8 mouse cellular contexts compared by ENCODE assay signal in genomic region chr1:36059959-36060953, GRCm38 (mm10). TPM values are rescaled to one million over a fixed set of nuclear protein-coding genes. Genes with fewer than 3 reads are reported as not detected.
DNase-seq lines count a peak whose midpoint lies in the region; ATAC-seq and TF ChIP-seq lines count a peak whose summit lies in the region.

No protein-coding gene starts in this region.

- peaks cover 51% of the 10 kb centered on the region for H3K4me1 ChIP-seq in forebrain, embryonic 12.5 days
- peaks cover 6% of the 10 kb centered on the region for H3K4me1 ChIP-seq in forebrain, postnatal 0 days (ENCODE audit: insufficient read depth)
- H3K4me1 ChIP-seq in lung, embryonic 16.5 days (replicated peaks; ENCODE audit: control insufficient read depth, insufficient read depth, low read length), result peaks cover 18% of the 10 kb centered on the region
- H3K4me1 ChIP-seq in lung, adult 2 months (ENCODE audit: control insufficient read depth, insufficient read depth, low read length), result peaks cover 3% of the 10 kb centered on the region; the same call in 1 of the 2 replicates
- H3K4me1 ChIP-seq in kidney, embryonic 14.5 days (ENCODE audit: control insufficient read depth, insufficient read depth, low read length), result peaks cover 6% of the 10 kb centered on the region
- peaks cover 16% of the 10 kb centered on the region; the same call in 1 of the 2 replicates for H3K4me1 ChIP-seq in stomach, embryonic 16.5 days (ENCODE audit: control insufficient read depth, insufficient read depth, low read length)

- TF ChIP-seq CTCF in forebrain, postnatal 0 days (IDR thresholded peaks at IDR 0.05; ENCODE audit: low read depth), result no peak
- no peak for TF ChIP-seq CTCF in lung, adult 2 months (IDR thresholded peaks at IDR 0.05; ENCODE audit: insufficient read depth, low read length)

- H3K27ac ChIP-seq in forebrain, embryonic 12.5 days, result peak overlapping the region; percentile 33
- H3K27ac ChIP-seq in forebrain, postnatal 0 days (ENCODE audit: low read depth, low read length), result no peak overlapping the region
- peak overlapping the region; percentile 83 for H3K27ac ChIP-seq in lung, embryonic 16.5 days (ENCODE audit: low read length)
- peak overlapping the region; percentile 24; the same call in 1 of the 2 replicates for H3K27ac ChIP-seq in kidney, embryonic 14.5 days (ENCODE audit: low read depth, low read length)
- H3K27ac ChIP-seq in stomach, embryonic 16.5 days (ENCODE audit: low read length), result peak overlapping the region; percentile 78

- peak; percentile 21; the same call in 1 of the 2 replicates for ATAC-seq in forebrain, embryonic 12.5 days (ENCODE audit: low FRiP score)
- ATAC-seq in forebrain, postnatal 0 days, result no peak
- peak; percentile 82 for ATAC-seq in lung, embryonic 16.5 days (ENCODE audit: low read depth)
- no peak for ATAC-seq in kidney, embryonic 14.5 days (ENCODE audit: low FRiP score, low TSS enrichment)
- peak; percentile 48 for ATAC-seq in stomach, embryonic 16.5 days (ENCODE audit: insufficient read depth, low FRiP score)

- TF ChIP-seq POLR2A in lung, adult 2 months (IDR thresholded peaks at IDR 0.05; ENCODE audit: borderline replicate concordance, extremely low read depth, low read depth, low read length), result no peak

- H3K4me3 ChIP-seq in forebrain, embryonic 12.5 days (replicated peaks), result no peak overlapping the region
- no peak overlapping the region for H3K4me3 ChIP-seq in forebrain, postnatal 0 days (ENCODE audit: low read depth, low read length)
- no peak overlapping the region for H3K4me3 ChIP-seq in lung, embryonic 16.5 days (ENCODE audit: low read length)
- no peak overlapping the region for H3K4me3 ChIP-seq in lung, adult 2 months (replicated peaks; ENCODE audit: extremely low read depth, low read depth, low read length)
- H3K4me3 ChIP-seq in kidney, embryonic 14.5 days (ENCODE audit: low read length), result no peak overlapping the region
- H3K4me3 ChIP-seq in stomach, embryonic 16.5 days (replicated peaks; ENCODE audit: low read length), result no peak overlapping the region

- 16% methylated on average over 13 of the region's 13 CpGs for WGBS in forebrain, embryonic 12.5 days
- WGBS in forebrain, postnatal 0 days, result 30% methylated on average over 13 of the region's 13 CpGs
- WGBS in lung, embryonic 16.5 days, result 38% methylated on average over 13 of the region's 13 CpGs
- 54% methylated on average over 13 of the region's 13 CpGs for WGBS in lung, adult 2 months
- WGBS in kidney, embryonic 14.5 days, result 56% methylated on average over 13 of the region's 13 CpGs
- 42% methylated on average over 13 of the region's 13 CpGs for WGBS in stomach, embryonic 16.5 days

- H3K9me3 ChIP-seq in forebrain, embryonic 12.5 days, result no peaks in the 10 kb centered on the region
- no peaks in the 10 kb centered on the region for H3K9me3 ChIP-seq in forebrain, postnatal 0 days (ENCODE audit: low read length)
- H3K9me3 ChIP-seq in lung, embryonic 16.5 days (ENCODE audit: control insufficient read depth, low read length), result no peaks in the 10 kb centered on the region
- no peaks in the 10 kb centered on the region for H3K9me3 ChIP-seq in kidney, embryonic 14.5 days (ENCODE audit: control insufficient read depth, low read length)
- no peaks in the 10 kb centered on the region for H3K9me3 ChIP-seq in stomach, embryonic 16.5 days (replicated peaks; ENCODE audit: control insufficient read depth, low read length)

- peaks cover 36% of the 10 kb centered on the region for H3K27me3 ChIP-seq in forebrain, embryonic 12.5 days
- no peaks in the 10 kb centered on the region for H3K27me3 ChIP-seq in forebrain, postnatal 0 days (ENCODE audit: insufficient read depth, low read length)
- H3K27me3 ChIP-seq in lung, embryonic 16.5 days (ENCODE audit: control insufficient read depth, insufficient read depth, low read depth, low read length), result no peaks in the 10 kb centered on the region
- no peaks in the 10 kb centered on the region for H3K27me3 ChIP-seq in kidney, embryonic 14.5 days (ENCODE audit: control insufficient read depth, insufficient read depth, low read length)
- no peaks in the 10 kb centered on the region for H3K27me3 ChIP-seq in stomach, embryonic 16.5 days (ENCODE audit: control insufficient read depth, insufficient read depth, low read length)

- H3K9ac ChIP-seq in forebrain, embryonic 12.5 days, result no peak overlapping the region
- H3K9ac ChIP-seq in forebrain, postnatal 0 days, result no peak overlapping the region
- no peak overlapping the region for H3K9ac ChIP-seq in lung, embryonic 16.5 days (ENCODE audit: low read length)
- H3K9ac ChIP-seq in kidney, embryonic 14.5 days (ENCODE audit: low read depth, low read length), result no peak overlapping the region
- H3K9ac ChIP-seq in stomach, embryonic 16.5 days (ENCODE audit: low read length), result no peak overlapping the region

- DNase-seq in forebrain, postnatal 0 days, result no peak
- no peak for DNase-seq in lung, adult 2 months
- no peak for DNase-seq in spleen, postnatal 36 days (ENCODE audit: low spot score in 2 of 2)
- no peak for DNase-seq in retina, postnatal 1 day

- H3K36me3 ChIP-seq in forebrain, embryonic 12.5 days (replicated peaks), result no peaks in the 10 kb centered on the region
- H3K36me3 ChIP-seq in forebrain, postnatal 0 days (ENCODE audit: insufficient read depth), result no peaks in the 10 kb centered on the region
- no peaks in the 10 kb centered on the region for H3K36me3 ChIP-seq in lung, embryonic 16.5 days (ENCODE audit: control insufficient read depth, insufficient read depth, low read length)
- H3K36me3 ChIP-seq in kidney, embryonic 14.5 days (ENCODE audit: control insufficient read depth, insufficient read depth, low read length), result no peaks in the 10 kb centered on the region
- no peaks in the 10 kb centered on the region for H3K36me3 ChIP-seq in stomach, embryonic 16.5 days (ENCODE audit: control insufficient read depth, insufficient read depth, low read length)

- no peak overlapping the region for H3K4me2 ChIP-seq in forebrain, embryonic 12.5 days
- no peak overlapping the region for H3K4me2 ChIP-seq in forebrain, postnatal 0 days (ENCODE audit: low read depth)
- H3K4me2 ChIP-seq in lung, embryonic 16.5 days (ENCODE audit: low read depth, low read length), result no peak overlapping the region
- H3K4me2 ChIP-seq in kidney, embryonic 14.5 days (replicated peaks; ENCODE audit: low read depth, low read length), result no peak overlapping the region
- H3K4me2 ChIP-seq in stomach, embryonic 16.5 days (ENCODE audit: low read depth, low read length), result no peak overlapping the region

RNA-seq across cellular contexts. Expression of gene Hs6st1, which starts 7.9 kb away (rescaled TPM):
- 5.1 and 8.4 TPM in 2 replicates for polyA plus RNA-seq in forebrain, embryonic 12.5 days (2016; fragmentation: Nextera tagmentation; extraction: Ambion mirVana)
- 52.5 and 61.1 TPM in 2 replicates for total RNA-seq in forebrain, postnatal 0 days (2014; rRNA removed)
- 13.9 and 16.6 TPM in 2 replicates for polyA plus RNA-seq in forebrain, postnatal 0 days (2015; fragmentation: Nextera tagmentation; extraction: Ambion mirVana)
- polyA plus RNA-seq in lung, embryonic 16.5 days (2015; fragmentation: Nextera tagmentation; extraction: Ambion mirVana), result 4.4 and 5.1 TPM in 2 replicates
- polyA plus RNA-seq in lung, adult 2 months (2012; rRNA removed), result 33.8 and 35.0 TPM in 2 replicates
- polyA plus RNA-seq in kidney, embryonic 14.5 days (2014; fragmentation: Nextera tagmentation; extraction: Ambion mirVana), result 8.9 and 10.1 TPM in 2 replicates
- 4.8 and 5.2 TPM in 2 replicates for polyA plus RNA-seq in stomach, embryonic 16.5 days (2015; fragmentation: Nextera tagmentation; extraction: Ambion mirVana)

Comparison
In these comparisons a context has a peak if more than half of its experiments do, and no peak if none do; other contexts are left out.
1. ATAC-seq: peak in forebrain, embryonic 12.5 days (single experiment), lung, embryonic 16.5 days (single experiment) and stomach, embryonic 16.5 days (single experiment); none in forebrain, postnatal 0 days (single experiment) and kidney, embryonic 14.5 days (single experiment).